Mouse (Mus musculus): ENCODE data around the gene Hpn. TPM values are rescaled to one million over a fixed set of nuclear protein-coding genes. Genes with fewer than 3 reads are reported as not detected.

Gene Hpn
- polyA plus RNA-seq, 1 experiment from 2014 or later, result 29.0 TPM

DNA sequence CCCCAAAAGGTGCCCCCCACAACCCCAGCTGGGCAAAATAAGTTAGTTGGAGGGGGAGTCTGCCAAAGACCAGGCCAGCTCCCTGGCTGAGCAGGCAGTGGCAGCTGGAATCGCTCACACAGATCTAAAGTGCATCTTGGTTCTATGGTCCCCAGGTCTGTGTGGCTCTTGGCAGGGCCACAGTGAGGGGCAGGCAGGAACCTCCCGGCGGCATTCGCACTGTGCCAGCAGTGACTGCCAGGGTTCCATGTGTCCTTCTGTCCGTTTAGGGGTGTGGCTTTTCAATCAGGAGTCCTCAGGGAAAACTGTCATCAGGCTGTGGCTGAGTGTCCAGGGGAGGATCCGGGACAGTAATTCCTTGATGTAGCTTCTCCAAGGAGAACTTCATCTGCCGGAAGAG, 15.1 kb upstream of the Hpn start:
- Histone ChIP-seq H3K27ac (ENCODE audit: low read depth) (no peak overlapping the region), H3K9ac (ENCODE audit: low read length) (no peak overlapping the region), H3K4me1 (replicated peaks; ENCODE audit: control insufficient read depth, insufficient read depth, low read length) (no peaks in the 10 kb centered on the region), H3K4me3 (ENCODE audit: low read depth, low read length) (no peak overlapping the region), H3K27me3 (replicated peaks; ENCODE audit: control insufficient read depth, insufficient read depth, low read length) (peaks cover 28% of the 10 kb centered on the region), H3K9me3 (ENCODE audit: control insufficient read depth, low read length) (no peaks in the 10 kb centered on the region), H3K4me2 (ENCODE audit: low read length) (no peak overlapping the region), H3K36me3 (ENCODE audit: control insufficient read depth, insufficient read depth, low read length) (peaks cover 67% of the 10 kb centered on the region)
- WGBS, result 95% methylated on average over 7 of the region's 7 CpGs
- ATAC-seq (replicated peaks; ENCODE audit: low FRiP score, low TSS enrichment, low read depth) (no peak), DNase-seq (ENCODE audit: low spot score) (no peak)

DNA sequence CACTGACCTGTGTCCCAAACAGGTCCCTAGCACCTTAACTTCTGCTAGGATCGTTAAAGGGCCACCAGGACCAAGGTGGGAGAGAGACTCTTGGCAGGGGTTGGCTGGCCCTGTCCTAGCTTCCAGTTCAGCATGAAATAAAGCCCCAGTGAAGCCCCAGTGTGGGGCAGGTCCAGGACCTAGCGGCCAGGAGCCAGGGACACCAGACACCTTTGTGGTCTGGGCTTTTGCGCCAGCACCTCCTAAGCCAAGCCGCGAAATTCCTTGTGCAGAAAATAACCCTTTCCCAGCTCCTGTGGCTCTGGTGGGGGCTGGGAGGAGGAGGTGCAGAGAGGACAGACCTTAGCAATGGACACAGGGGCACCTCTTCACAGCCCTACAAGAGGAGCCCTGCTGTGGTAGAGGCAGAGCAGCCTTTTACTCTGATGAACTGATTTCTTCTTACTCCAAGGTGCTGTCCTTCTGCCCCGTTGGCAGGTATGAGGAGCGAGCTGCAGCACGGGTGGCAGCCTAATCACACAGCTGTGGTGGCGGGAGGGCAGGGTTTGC, 13.1 kb upstream of the Hpn start:
- H3K4me1 ChIP-seq (replicated peaks; ENCODE audit: control insufficient read depth, insufficient read depth, low read length), result no peaks in the 10 kb centered on the region
- peaks cover 36% of the 10 kb centered on the region for H3K27me3 ChIP-seq (replicated peaks; ENCODE audit: control insufficient read depth, insufficient read depth, low read length)
- no peaks in the 10 kb centered on the region for H3K9me3 ChIP-seq (ENCODE audit: control insufficient read depth, low read length)
- WGBS, result 66% methylated on average over 9 of the region's 9 CpGs
- no peak overlapping the region for H3K4me3 ChIP-seq (ENCODE audit: low read depth, low read length)
- ATAC-seq (replicated peaks; ENCODE audit: low FRiP score, low TSS enrichment, low read depth) (no peak), DNase-seq (ENCODE audit: low spot score) (no peak)
- H3K4me2 ChIP-seq (ENCODE audit: low read length), result no peak overlapping the region
- H3K9ac ChIP-seq (ENCODE audit: low read length), result no peak overlapping the region
- H3K36me3 ChIP-seq (ENCODE audit: control insufficient read depth, insufficient read depth, low read length), result peaks cover 47% of the 10 kb centered on the region
- no peak overlapping the region for H3K27ac ChIP-seq (ENCODE audit: low read depth)

DNA sequence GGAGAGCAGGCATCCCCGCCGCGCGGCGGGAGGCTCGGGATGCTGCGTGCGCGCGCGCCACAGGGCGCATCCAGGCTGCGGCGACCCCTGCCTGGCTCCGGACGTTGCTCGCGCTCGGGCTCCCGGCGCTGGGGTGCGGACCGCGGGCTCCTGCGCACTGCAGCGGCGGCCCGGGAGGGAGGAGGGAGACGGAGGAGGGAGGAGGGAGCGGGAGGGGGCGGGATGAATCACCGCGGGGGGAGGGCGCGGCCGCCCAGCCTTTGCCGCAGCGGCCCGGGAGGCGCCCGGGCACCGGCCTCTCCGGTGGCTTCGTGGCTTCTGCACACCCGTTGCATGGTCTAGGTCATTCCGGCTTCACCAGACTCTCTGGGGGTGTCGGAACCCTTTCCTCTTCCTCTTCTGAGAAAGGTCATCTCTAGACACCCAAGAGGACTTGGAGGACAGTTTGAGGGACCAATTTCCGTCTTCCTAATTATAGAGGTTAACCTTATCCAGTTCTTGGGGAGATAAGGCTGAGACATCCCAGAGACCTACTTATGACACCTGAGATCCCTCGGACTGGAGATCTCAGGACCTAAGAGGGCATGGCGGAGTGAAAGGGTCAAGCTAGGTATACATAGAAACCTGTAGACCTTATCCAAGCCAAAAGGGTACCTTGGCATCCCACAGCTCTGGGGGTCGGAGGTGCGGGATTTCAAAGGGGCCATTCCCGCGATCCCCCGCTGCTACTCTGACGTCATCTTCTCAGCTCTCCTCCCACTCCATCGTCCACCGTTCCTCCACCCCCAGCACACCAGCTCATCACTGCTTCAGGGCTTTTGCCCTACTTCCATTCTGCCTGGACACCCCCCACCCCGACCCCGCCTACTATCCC, 12.0 kb upstream of the Hpn start, which contains the start of gene Scn1b:
Gene Scn1b (minus strand): TSS at position 153 of the 874 bp plus-strand sequence.
- ATAC-seq (replicated peaks; ENCODE audit: low FRiP score, low TSS enrichment, low read depth), result peak; percentile 63
- H3K27me3 ChIP-seq (replicated peaks; ENCODE audit: control insufficient read depth, insufficient read depth, low read length), result peaks cover 36% of the 10 kb centered on the region
- peak; percentile 70 for DNase-seq (ENCODE audit: low spot score)

DNA sequence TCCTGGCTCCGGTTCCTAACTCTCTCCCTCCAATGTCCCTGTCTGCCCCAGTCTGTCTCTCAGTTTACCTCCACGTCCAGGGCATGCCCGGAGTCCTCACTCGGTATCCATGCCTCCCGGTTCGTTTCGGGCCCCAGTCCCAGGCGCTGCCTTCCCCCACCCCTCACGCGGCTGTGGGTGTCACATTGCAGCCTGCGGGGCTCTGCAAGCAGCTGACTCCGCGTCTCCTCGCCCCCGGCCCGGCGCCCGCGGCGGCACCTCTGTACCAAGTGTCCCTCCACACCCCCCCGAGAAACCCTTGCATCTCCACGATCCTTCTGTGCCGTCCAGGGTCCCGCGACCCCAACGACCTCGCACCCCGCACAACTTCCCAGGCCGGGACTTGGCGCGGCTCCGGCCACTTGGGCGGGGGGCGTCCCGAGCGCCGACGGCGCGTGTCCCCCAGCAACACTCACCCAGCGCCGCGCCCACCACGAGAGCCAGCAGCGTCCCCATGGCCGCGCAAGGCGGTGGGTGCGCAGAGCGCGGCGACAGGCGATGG, 11.2 kb upstream of the Hpn start:
- H3K4me2 ChIP-seq (ENCODE audit: low read length), result peak overlapping the region; percentile 97
- H3K4me3 ChIP-seq (ENCODE audit: low read depth, low read length), result peak overlapping the region; percentile 53
- H3K36me3 ChIP-seq (ENCODE audit: control insufficient read depth, insufficient read depth, low read length), result peaks cover 27% of the 10 kb centered on the region
- 1% methylated on average over 52 of the region's 53 CpGs for WGBS
- DNase-seq (ENCODE audit: low spot score) (no peak), ATAC-seq (replicated peaks; ENCODE audit: low FRiP score, low TSS enrichment, low read depth) (no peak; the same call in 1 of the 2 replicates)
- H3K9me3 ChIP-seq (ENCODE audit: control insufficient read depth, low read length), result no peaks in the 10 kb centered on the region
- peak overlapping the region; percentile 46 for H3K9ac ChIP-seq (ENCODE audit: low read length)
- H3K4me1 ChIP-seq (replicated peaks; ENCODE audit: control insufficient read depth, insufficient read depth, low read length), result no peaks in the 10 kb centered on the region
- H3K27me3 ChIP-seq (replicated peaks; ENCODE audit: control insufficient read depth, insufficient read depth, low read length), result peaks cover 36% of the 10 kb centered on the region
- no peak overlapping the region for H3K27ac ChIP-seq (ENCODE audit: low read depth)

More for the DNA sequence above, 12.0 kb upstream of the Hpn start, which contains the start of gene Scn1b:
- no peaks in the 10 kb centered on the region for H3K9me3 ChIP-seq (ENCODE audit: control insufficient read depth, low read length)
- H3K27ac ChIP-seq (ENCODE audit: low read depth), result no peak within 1 kb of the TSS
- peak within 1 kb of the TSS; percentile 46 for H3K9ac ChIP-seq (ENCODE audit: low read length)
- peak within 1 kb of the TSS; percentile 97 for H3K4me2 ChIP-seq (ENCODE audit: low read length)
- no peaks in the 10 kb centered on the region for H3K4me1 ChIP-seq (replicated peaks; ENCODE audit: control insufficient read depth, insufficient read depth, low read length)
- under 1% methylated on average over 42 of the region's 60 CpGs for WGBS
- peaks cover 36% of the 10 kb centered on the region for H3K36me3 ChIP-seq (ENCODE audit: control insufficient read depth, insufficient read depth, low read length)
- H3K4me3 ChIP-seq (ENCODE audit: low read depth, low read length), result peak within 1 kb of the TSS; percentile 53

DNA sequence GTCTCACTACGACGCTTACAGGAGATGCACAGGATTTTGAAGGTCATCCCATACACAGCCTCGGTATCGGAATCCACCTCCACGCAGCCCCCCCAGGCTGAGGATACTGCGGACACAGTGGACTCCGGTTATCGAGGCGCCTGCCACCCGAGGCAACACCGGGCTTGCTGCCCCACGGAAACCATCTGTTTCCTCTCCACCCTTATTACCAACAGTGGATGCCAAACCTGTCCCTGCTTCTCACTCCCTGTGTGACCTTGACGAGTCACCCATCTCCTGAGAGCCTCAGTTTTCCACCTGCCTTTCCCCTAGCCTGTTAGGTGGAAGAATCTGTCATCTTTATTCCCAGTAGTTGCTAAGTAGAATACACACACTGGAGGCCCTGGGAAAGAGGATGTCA, 10.0 kb upstream of the Hpn start:
- no peaks in the 10 kb centered on the region for H3K4me1 ChIP-seq (replicated peaks; ENCODE audit: control insufficient read depth, insufficient read depth, low read length)
- 69% methylated on average over 13 of the region's 13 CpGs for WGBS
- ATAC-seq (replicated peaks; ENCODE audit: low FRiP score, low TSS enrichment, low read depth) (no peak), DNase-seq (ENCODE audit: low spot score) (no peak)
- H3K36me3 ChIP-seq (ENCODE audit: control insufficient read depth, insufficient read depth, low read length), result peaks cover 17% of the 10 kb centered on the region
- H3K27me3 ChIP-seq (replicated peaks; ENCODE audit: control insufficient read depth, insufficient read depth, low read length), result peaks cover 36% of the 10 kb centered on the region
- no peak overlapping the region for H3K27ac ChIP-seq (ENCODE audit: low read depth)
- no peak overlapping the region for H3K4me3 ChIP-seq (ENCODE audit: low read depth, low read length)
- no peaks in the 10 kb centered on the region for H3K9me3 ChIP-seq (ENCODE audit: control insufficient read depth, low read length)
- H3K4me2 ChIP-seq (ENCODE audit: low read length), result no peak overlapping the region
- no peak overlapping the region for H3K9ac ChIP-seq (ENCODE audit: low read length)

DNA sequence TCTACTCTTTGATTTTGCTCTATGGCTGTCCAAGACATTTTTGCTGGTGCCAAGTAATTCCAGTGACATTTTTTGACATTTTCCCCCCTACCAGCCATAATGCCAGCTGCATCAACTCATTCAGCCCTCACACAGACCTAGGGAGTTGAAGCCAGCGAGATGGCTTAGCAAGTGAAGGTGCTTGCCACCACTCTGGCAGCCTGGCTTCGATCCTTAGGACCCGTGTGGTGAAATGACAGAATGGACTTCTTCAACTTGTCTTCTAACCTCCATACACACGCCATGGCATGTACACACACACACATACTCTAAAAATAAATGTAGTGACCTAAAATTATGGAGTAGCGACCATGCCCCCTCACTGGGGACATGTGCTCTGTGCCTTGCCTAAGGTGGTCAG, 9.3 kb upstream of the Hpn start:
- H3K4me3 ChIP-seq (ENCODE audit: low read depth, low read length), result no peak overlapping the region
- ATAC-seq (replicated peaks; ENCODE audit: low FRiP score, low TSS enrichment, low read depth), result no peak
- H3K36me3 ChIP-seq (ENCODE audit: control insufficient read depth, insufficient read depth, low read length), result peaks cover 9% of the 10 kb centered on the region
- H3K9me3 ChIP-seq (ENCODE audit: control insufficient read depth, low read length), result no peaks in the 10 kb centered on the region
- H3K4me2 ChIP-seq (ENCODE audit: low read length), result no peak overlapping the region
- no peak overlapping the region for H3K27ac ChIP-seq (ENCODE audit: low read depth)
- no peak for DNase-seq (ENCODE audit: low spot score)
- H3K27me3 ChIP-seq (replicated peaks; ENCODE audit: control insufficient read depth, insufficient read depth, low read length), result peaks cover 36% of the 10 kb centered on the region
- no peak overlapping the region for H3K9ac ChIP-seq (ENCODE audit: low read length)
- 82% methylated on average over 5 of the region's 5 CpGs for WGBS
- no peaks in the 10 kb centered on the region for H3K4me1 ChIP-seq (replicated peaks; ENCODE audit: control insufficient read depth, insufficient read depth, low read length)

DNA sequence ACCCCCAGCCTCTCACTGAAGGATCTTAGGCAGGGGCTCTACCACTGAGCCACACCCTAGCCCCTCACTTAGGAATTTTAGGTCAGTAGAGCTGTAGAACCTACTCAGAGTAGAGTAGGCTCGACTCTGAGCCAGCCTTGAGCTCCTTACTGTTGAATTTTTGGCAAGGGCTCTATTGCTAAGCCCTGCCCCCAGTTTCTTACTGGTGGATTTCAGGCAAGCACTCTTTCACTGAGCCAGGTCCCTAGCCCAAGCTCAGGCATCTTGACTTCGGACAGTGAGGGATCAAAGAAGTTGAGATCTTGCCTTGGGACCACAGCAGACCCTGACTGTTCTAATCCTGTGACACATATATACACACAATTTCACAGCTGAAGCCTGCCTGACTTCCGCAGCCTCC, 8.6 kb upstream of the Hpn start:
- Histone ChIP-seq H3K9me3 (ENCODE audit: control insufficient read depth, low read length) (no peaks in the 10 kb centered on the region), H3K27ac (ENCODE audit: low read depth) (no peak overlapping the region), H3K4me3 (ENCODE audit: low read depth, low read length) (no peak overlapping the region), H3K4me2 (ENCODE audit: low read length) (no peak overlapping the region), H3K27me3 (replicated peaks; ENCODE audit: control insufficient read depth, insufficient read depth, low read length) (peaks cover 36% of the 10 kb centered on the region), H3K9ac (ENCODE audit: low read length) (no peak overlapping the region), H3K36me3 (ENCODE audit: control insufficient read depth, insufficient read depth, low read length) (peaks cover 2% of the 10 kb centered on the region; the same call in 1 of the 2 replicates), H3K4me1 (replicated peaks; ENCODE audit: control insufficient read depth, insufficient read depth, low read length) (no peaks in the 10 kb centered on the region)
- DNase-seq (ENCODE audit: low spot score), result no peak
- 84% methylated on average over 3 of the region's 3 CpGs for WGBS
- ATAC-seq (replicated peaks; ENCODE audit: low FRiP score, low TSS enrichment, low read depth), result no peak

DNA sequence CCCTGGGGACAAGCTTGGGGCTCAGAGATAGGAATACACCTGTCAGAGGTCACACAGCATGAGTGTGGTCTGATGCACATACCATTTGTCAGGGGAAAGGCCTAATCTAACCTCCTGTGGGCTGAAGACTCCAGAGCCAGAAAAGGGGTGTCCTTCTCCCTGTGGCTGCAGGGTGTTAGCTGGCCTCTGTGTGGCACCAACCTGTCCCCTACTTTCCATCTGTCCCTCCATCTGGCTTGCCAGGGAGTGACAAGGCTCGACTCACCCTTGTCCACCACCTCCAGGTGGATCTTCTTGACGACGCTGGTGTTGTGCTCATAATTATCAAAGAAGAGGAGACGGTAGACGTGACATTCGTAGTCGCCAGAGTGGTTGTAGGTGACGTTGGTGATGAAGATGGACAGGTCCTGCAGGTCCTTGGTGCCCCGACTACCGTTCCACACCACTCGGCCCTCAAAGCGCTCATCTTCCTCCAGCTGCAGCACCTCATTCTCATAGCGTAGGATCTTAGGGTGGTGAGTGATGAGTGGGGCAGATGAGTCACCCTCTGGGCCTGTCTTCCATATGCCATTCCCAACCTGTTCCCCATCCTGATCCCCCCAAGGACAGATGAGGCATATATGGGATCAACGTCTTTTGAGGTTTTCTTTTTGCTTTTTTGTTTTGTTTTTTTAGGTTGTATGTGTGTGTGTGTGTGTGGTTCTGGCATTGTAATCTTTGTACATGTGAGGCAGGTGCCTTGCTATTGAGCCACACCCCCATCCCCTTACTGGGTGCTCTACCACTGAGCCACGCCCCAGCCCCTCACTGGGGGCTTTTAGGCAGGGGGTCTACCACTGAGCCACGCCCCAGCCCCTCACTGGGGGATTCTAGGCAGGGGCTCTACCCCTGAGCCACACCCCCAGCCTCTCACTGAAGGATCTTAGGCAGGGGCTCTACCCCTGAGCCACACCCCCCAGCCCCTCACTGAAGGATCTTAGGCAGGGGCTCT, 7.8 kb upstream of the Hpn start:
- WGBS, result 90% methylated on average over 16 of the region's 16 CpGs
- no peak for ATAC-seq (replicated peaks; ENCODE audit: low FRiP score, low TSS enrichment, low read depth)
- H3K9ac ChIP-seq (ENCODE audit: low read length), result no peak overlapping the region

More for the DNA sequence above, 7.8 kb upstream of the Hpn start:
- H3K4me2 ChIP-seq (ENCODE audit: low read length), result no peak overlapping the region
- DNase-seq (ENCODE audit: low spot score), result no peak
- peaks cover 32% of the 10 kb centered on the region for H3K27me3 ChIP-seq (replicated peaks; ENCODE audit: control insufficient read depth, insufficient read depth, low read length)
- H3K4me3 ChIP-seq (ENCODE audit: low read depth, low read length), result no peak overlapping the region
- H3K36me3 ChIP-seq (ENCODE audit: control insufficient read depth, insufficient read depth, low read length), result no peaks in the 10 kb centered on the region
- H3K4me1 ChIP-seq (replicated peaks; ENCODE audit: control insufficient read depth, insufficient read depth, low read length), result no peaks in the 10 kb centered on the region
- no peaks in the 10 kb centered on the region for H3K9me3 ChIP-seq (ENCODE audit: control insufficient read depth, low read length)
- no peak overlapping the region for H3K27ac ChIP-seq (ENCODE audit: low read depth)
